Mouse (Mus musculus) neural tube, embryonic 12.5 days (tissue): ENCODE data around the gene F11. TPM values are rescaled to one million over a fixed set of nuclear protein-coding genes. Genes with fewer than 3 reads are reported as not detected.

Experiments
- ATAC-seq: fragments of 200-750 bp; cut with Nextera tagmentation; 2 replicates; pipeline ENCODE4 v1.8.0; 2017; ENCODE audit warnings: low read depth, mild to moderate bottlenecking, moderate TSS enrichment, moderate library complexity; ENCODE audit not compliant: low FRiP score
- H3K27ac ChIP-seq: fragments of 300-500 bp; sonication (generic); 2 replicates; pipeline ENCODE4 v1.5.1; 2016
- H3K27me3 ChIP-seq: fragments of 300-500 bp; sonication (generic); replicated peaks from 2 replicates; pipeline ENCODE4 v1.6.1; 2016; ENCODE audit warnings: mild to moderate bottlenecking
- H3K36me3 ChIP-seq: fragments of 300-500 bp; sonication (generic); 2 replicates; pipeline ENCODE4 v1.6.1; 2016; ENCODE audit warnings: mild to moderate bottlenecking
- H3K4me1 ChIP-seq: fragments of 300-500 bp; sonication (generic); 2 replicates; pipeline ENCODE4 v1.6.1; 2016
- H3K4me2 ChIP-seq: fragments of 300-500 bp; sonication (generic); replicated peaks from 2 replicates; pipeline ENCODE4 v1.6.1; 2016; ENCODE audit warnings: mild to moderate bottlenecking
- H3K4me3 ChIP-seq: fragments of 300-500 bp; sonication (generic); 2 replicates; pipeline ENCODE4 v1.5.1; 2016
- H3K9ac ChIP-seq: fragments of 300-500 bp; sonication (generic); 2 replicates; pipeline ENCODE4 v1.6.1; 2016; ENCODE audit warnings: mild to moderate bottlenecking
- H3K9me3 ChIP-seq: fragments of 300-500 bp; sonication (generic); 2 replicates; pipeline ENCODE4 v1.6.1; 2016; ENCODE audit warnings: mild to moderate bottlenecking
- WGBS: fragments of 180-500 bp; shearing (Covaris S2); methylation state at CpG from one replicate; pipeline ENCODE4 v1.1.7; 2016; 5-methylcytosine and 5-hydroxymethylcytosine counted together
- polyA plus RNA-seq: library from polyadenylated mRNA; unstranded; fragments of >200 nt; fragmentation: Nextera tagmentation; extraction: Ambion mirVana; gene quantifications from 2 replicates; pipeline ENCODE4 v1.2.1, GENCODE M21; 2016

Gene F11
- not detected in 2 replicates for polyA plus RNA-seq

DNA sequence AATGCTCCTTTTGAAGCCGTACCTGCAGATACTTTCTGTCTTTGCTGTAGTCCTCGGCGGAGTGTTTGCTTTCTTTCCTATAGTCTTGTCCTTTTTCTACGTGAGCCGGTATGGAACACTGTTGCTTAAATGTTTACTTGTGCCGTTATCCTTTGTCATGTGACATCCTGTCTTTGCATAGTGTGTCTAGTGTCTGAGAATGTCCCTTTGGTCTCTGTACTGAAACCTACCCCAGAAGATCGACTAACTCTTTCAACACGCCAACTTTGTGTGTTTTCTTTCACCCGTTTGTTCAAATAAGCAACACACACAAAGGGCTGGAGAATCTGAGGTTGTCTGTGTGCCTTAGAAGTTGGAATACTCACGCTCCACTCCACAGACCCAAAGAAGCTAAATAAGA, at the start of gene F11:
TSS of gene F11 (minus strand) at position 112 of the 400 bp plus-strand sequence.
- no peaks in the 10 kb centered on the region for H3K4me1 ChIP-seq
- no peak for ATAC-seq
- 88% methylated on average over 10 of the region's 10 CpGs for WGBS

DNA sequence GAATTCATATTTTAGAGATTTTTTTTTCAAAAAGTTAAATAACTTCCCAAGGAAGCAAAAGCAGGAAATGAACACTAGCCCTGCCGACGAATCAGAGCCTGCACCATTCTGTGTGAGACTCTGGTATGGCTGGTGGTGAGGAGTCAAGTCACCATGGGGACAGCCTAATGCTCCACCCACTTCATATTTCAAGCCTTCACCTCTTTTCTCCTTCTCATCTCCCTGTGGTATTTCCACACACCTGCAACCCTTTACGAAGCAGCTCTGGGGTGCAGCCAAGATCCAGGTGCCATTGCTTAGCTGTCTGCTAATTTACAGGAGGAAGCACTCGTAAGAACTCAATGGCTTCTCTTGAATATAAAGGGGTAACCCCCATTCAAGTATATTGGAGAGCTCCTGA, 49.1 kb upstream of the F11 start:
- Histone ChIP-seq H3K4me3 (no peak overlapping the region), H3K36me3 (no peaks in the 10 kb centered on the region), H3K9me3 (no peaks in the 10 kb centered on the region), H3K27ac (no peak overlapping the region), H3K4me2 (no peak overlapping the region), H3K27me3 (no peaks in the 10 kb centered on the region), H3K4me1 (no peaks in the 10 kb centered on the region), H3K9ac (no peak overlapping the region)
- ATAC-seq: no peak
- 91% methylated on average over 4 of the region's 4 CpGs for WGBS

More for the DNA sequence above, at the start of gene F11:
- Histone ChIP-seq H3K4me3 (no peak within 1 kb of the TSS), H3K27ac (no peak within 1 kb of the TSS), H3K4me2 (no peak within 1 kb of the TSS), H3K36me3 (no peaks in the 10 kb centered on the region), H3K9ac (no peak within 1 kb of the TSS), H3K27me3 (no peaks in the 10 kb centered on the region), H3K9me3 (no peaks in the 10 kb centered on the region)

- H3K36me3 ChIP-seq: no peaks in the 10 kb centered on the region
- no peaks in the 10 kb centered on the region for H3K9me3 ChIP-seq
- no peak within 1 kb of the TSS for H3K9ac ChIP-seq
- no peak within 1 kb of the TSS for H3K4me3 ChIP-seq
- no peak for ATAC-seq
- no peak within 1 kb of the TSS for H3K27ac ChIP-seq
- WGBS: 93% methylated on average over 13 of the region's 13 CpGs
- no peak within 1 kb of the TSS for H3K4me2 ChIP-seq
- no peaks in the 10 kb centered on the region for H3K27me3 ChIP-seq
- H3K4me1 ChIP-seq: no peaks in the 10 kb centered on the region
Observed at GRCm38 (mm10) chr8:45308366-45308765, 46.5 kb upstream of the F11 start, which contains the start of gene Gm45753. TSS of gene Gm45753 (minus strand) at chr8:45308466.

DNA sequence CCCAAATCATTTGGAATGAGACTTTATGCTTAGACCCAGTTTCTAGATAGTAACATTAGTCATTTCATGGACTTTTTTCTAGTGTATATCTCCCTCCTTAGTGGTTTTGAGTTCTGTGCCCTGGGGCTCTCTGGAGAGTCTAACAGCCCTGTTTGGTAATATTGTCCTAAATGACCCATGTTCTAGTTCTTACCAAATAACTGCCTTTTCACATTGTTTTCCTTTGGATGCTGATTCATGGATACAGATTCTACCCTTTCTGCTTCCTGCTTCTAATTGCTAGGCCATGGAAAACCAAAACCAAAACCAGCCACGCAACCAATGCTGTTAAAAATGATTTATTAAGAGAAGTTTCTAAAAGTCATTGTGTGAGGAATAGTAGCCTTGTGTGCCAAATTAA, 43.6 kb upstream of the F11 start:
- 61% methylated on average over 1 of the region's 1 CpGs for WGBS
- Histone ChIP-seq H3K4me2 (no peak overlapping the region), H3K4me3 (no peak overlapping the region), H3K9me3 (no peaks in the 10 kb centered on the region), H3K27me3 (no peaks in the 10 kb centered on the region), H3K27ac (no peak overlapping the region), H3K36me3 (no peaks in the 10 kb centered on the region), H3K4me1 (no peaks in the 10 kb centered on the region), H3K9ac (no peak overlapping the region)
- no peak for ATAC-seq

DNA sequence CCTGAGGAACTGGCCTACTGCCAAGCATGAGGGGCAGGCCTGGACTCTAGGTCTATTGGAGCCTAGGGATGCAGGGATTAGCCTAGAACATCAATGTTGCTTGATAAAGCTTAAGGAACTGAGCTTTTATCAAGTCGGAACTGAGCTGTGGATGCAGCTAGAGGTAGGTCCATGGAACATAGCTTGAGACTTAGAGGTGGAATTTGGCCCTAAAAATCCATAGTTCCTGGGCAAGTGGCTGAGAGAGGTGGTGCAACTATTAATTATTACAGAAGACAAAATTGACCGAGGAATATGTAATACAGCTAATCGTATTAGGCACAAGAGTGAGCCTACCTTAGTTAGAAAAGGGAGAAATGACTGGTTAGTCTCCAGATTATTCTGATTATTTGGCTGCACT, 42.5 kb upstream of the F11 start:
- Histone ChIP-seq H3K9ac (no peak overlapping the region), H3K27me3 (no peaks in the 10 kb centered on the region), H3K4me1 (no peaks in the 10 kb centered on the region), H3K27ac (no peak overlapping the region), H3K4me3 (no peak overlapping the region), H3K36me3 (no peaks in the 10 kb centered on the region), H3K4me2 (no peak overlapping the region), H3K9me3 (no peaks in the 10 kb centered on the region)
- 91% methylated on average over 3 of the region's 3 CpGs for WGBS
- ATAC-seq: no peak

GRCm38 (mm10) chr8:45302390-45302789, 40.6 kb upstream of the F11 start:
- H3K9ac ChIP-seq: no peak overlapping the region
- 68% methylated on average over 8 of the region's 8 CpGs for WGBS
- no peak overlapping the region for H3K4me2 ChIP-seq
- no peak overlapping the region for H3K27ac ChIP-seq
- H3K4me3 ChIP-seq: no peak overlapping the region
- no peaks in the 10 kb centered on the region for H3K27me3 ChIP-seq
- no peak for ATAC-seq
- no peaks in the 10 kb centered on the region for H3K9me3 ChIP-seq
- H3K36me3 ChIP-seq: no peaks in the 10 kb centered on the region
- no peaks in the 10 kb centered on the region for H3K4me1 ChIP-seq

DNA sequence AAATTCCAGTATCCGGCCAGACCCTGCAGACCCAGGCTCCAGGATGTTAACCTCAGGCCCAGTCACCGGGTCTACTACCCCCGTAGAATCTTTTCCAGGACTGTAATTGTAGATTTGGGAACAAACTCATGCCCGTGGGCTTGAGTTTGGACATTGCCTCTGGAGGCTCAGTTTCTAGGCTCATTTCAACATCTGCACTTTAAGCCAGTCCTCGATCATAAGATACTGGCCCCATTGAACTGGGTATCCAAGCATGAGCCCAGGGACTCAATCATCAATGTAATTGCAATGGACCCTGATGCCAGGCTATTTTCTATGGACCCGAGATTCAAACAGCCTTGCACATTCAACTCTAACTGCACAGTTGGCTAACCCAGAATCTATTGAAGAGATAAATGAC, 33.4 kb upstream of the F11 start:
- 94% methylated on average over 6 of the region's 6 CpGs for WGBS
- no peaks in the 10 kb centered on the region for H3K9me3 ChIP-seq
- ATAC-seq: no peak

GRCm38 (mm10) chr8:45294687-45295086, 32.9 kb upstream of the F11 start, which contains the start of gene Klkb1:
TSS of gene Klkb1 (minus strand) at chr8:45294859.
- Histone ChIP-seq H3K4me1 (no peaks in the 10 kb centered on the region), H3K9ac (no peak within 1 kb of the TSS), H3K4me2 (no peak within 1 kb of the TSS), H3K36me3 (no peaks in the 10 kb centered on the region), H3K27me3 (no peaks in the 10 kb centered on the region), H3K9me3 (no peaks in the 10 kb centered on the region), H3K27ac (no peak within 1 kb of the TSS), H3K4me3 (no peak within 1 kb of the TSS)
- WGBS: 92% methylated on average over 7 of the region's 7 CpGs
- no peak for ATAC-seq

More for the DNA sequence above, 33.4 kb upstream of the F11 start:
- Histone ChIP-seq H3K9ac (no peak overlapping the region), H3K4me2 (no peak overlapping the region), H3K27me3 (no peaks in the 10 kb centered on the region), H3K27ac (no peak overlapping the region), H3K4me1 (no peaks in the 10 kb centered on the region), H3K36me3 (no peaks in the 10 kb centered on the region), H3K4me3 (no peak overlapping the region)

- 75% methylated on average over 2 of the region's 2 CpGs for WGBS
- no peaks in the 10 kb centered on the region for H3K36me3 ChIP-seq
Observed at GRCm38 (mm10) chr8:45291790-45292189, 30.0 kb upstream of the F11 start.

GRCm38 (mm10) chr8:45281630-45282029, 19.8 kb upstream of the F11 start:
- WGBS: 83% methylated on average over 8 of the region's 8 CpGs
- Histone ChIP-seq H3K9ac (no peak overlapping the region), H3K4me1 (no peaks in the 10 kb centered on the region), H3K4me3 (no peak overlapping the region), H3K9me3 (no peaks in the 10 kb centered on the region), H3K4me2 (no peak overlapping the region), H3K36me3 (no peaks in the 10 kb centered on the region), H3K27me3 (no peaks in the 10 kb centered on the region), H3K27ac (no peak overlapping the region)
- no peak for ATAC-seq

More at GRCm38 (mm10) chr8:45291790-45292189, 30.0 kb upstream of the F11 start:
- no peak for ATAC-seq
- Histone ChIP-seq H3K4me1 (no peaks in the 10 kb centered on the region), H3K27ac (no peak overlapping the region), H3K9me3 (no peaks in the 10 kb centered on the region), H3K4me3 (no peak overlapping the region), H3K9ac (no peak overlapping the region), H3K27me3 (no peaks in the 10 kb centered on the region), H3K4me2 (no peak overlapping the region)

DNA sequence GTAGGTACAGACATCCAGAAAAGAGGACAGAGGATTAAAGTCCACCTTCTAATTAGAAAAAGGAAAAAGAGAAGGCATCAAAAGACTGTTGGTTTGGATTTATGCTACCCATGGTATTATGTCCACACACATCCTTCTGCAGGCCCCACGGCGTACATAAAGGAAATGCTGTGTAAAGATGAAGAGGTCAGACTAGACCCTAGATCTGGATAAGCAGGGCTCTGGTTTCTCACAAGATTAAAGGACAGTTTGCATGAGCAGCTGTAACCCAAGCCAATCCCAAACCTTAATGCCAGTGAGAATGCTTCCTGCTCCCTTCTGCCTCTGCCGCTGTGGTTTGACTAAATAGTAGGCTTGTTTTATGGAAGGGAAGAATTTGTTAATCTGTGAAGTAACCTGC, 15.6 kb upstream of the F11 start:
- Histone ChIP-seq H3K27ac (no peak overlapping the region), H3K4me1 (no peaks in the 10 kb centered on the region), H3K36me3 (no peaks in the 10 kb centered on the region), H3K4me2 (no peak overlapping the region), H3K9ac (no peak overlapping the region), H3K9me3 (no peaks in the 10 kb centered on the region), H3K27me3 (no peaks in the 10 kb centered on the region), H3K4me3 (no peak overlapping the region)
- ATAC-seq: no peak
- WGBS: 79% methylated on average over 3 of the region's 3 CpGs

DNA sequence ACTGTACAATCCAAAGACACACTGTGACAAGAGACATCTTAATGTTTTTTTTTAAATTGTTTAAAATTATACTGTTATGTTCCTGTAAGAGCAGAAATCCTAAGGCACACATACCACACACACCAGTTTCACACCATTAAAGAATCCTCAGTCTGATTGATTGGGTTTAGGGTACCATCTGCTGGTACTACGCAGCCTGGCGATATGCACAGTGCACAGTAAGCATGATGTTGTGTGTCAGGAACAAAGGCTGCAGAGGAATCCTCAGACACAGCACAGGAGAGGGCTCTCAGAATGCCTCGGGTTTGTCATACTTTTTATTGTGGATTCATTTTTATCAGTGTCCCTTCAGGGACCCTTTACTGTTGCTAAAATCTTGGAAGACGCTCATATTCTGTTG, 12.5 kb upstream of the F11 start:
- H3K36me3 ChIP-seq: no peaks in the 10 kb centered on the region
- no peak overlapping the region for H3K27ac ChIP-seq
- no peaks in the 10 kb centered on the region for H3K27me3 ChIP-seq
- H3K4me3 ChIP-seq: no peak overlapping the region
- H3K9ac ChIP-seq: no peak overlapping the region
- no peak overlapping the region for H3K4me2 ChIP-seq
- H3K4me1 ChIP-seq: no peaks in the 10 kb centered on the region
- no peaks in the 10 kb centered on the region for H3K9me3 ChIP-seq
- ATAC-seq: no peak
- 85% methylated on average over 4 of the region's 4 CpGs for WGBS

DNA sequence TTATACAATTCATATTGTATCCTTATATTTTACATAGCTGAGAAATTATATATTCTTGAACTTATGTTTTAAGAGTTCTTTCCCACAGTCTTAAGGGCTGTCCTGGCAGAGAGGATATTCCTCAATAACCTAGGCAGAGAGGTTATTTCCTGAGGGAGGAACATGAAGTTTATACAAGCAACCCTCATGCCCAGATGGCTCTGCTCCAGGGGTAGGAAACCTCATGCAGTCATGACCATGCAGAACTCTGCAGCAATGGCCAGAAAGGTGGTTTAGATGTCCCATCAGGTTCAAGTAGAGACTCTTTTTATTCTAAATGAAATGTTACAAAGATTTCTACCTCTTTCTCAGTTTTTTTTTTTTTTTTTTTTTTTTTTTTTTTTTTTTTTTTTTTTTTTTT, 7.2 kb upstream of the F11 start:
- Histone ChIP-seq H3K27me3 (no peaks in the 10 kb centered on the region), H3K4me1 (no peaks in the 10 kb centered on the region), H3K36me3 (no peaks in the 10 kb centered on the region), H3K9me3 (no peaks in the 10 kb centered on the region), H3K4me2 (no peak overlapping the region), H3K27ac (no peak overlapping the region), H3K4me3 (no peak overlapping the region), H3K9ac (no peak overlapping the region)
- no peak for ATAC-seq
